Mouse (Mus musculus): Measurements from ENCODE around the gene Wasf2.

DNA sequence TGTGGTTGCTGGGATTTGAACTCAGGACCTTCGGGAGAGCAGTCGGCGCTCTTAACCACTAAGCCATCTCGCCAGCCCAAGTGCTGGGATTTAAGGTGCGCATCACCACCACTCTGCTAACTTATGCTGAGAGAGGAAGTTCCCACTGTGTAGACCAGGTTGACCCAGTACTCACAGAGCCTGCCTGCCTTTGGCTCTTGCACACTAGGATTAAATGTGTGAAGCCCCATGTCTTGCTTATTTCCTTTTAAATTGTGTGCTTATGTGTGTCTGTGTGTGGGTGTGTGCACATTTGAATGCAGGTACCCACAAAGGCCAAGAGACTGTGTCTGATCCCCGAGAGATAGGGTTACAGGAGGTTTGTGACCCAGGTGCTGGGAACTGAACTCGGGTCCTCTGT lies 23.6 kb upstream of the Wasf2 start:
- TF ChIP-seq CTCF (IDR thresholded peaks at IDR 0.05), result no peak
- TF ChIP-seq EP300 (IDR thresholded peaks at IDR 0.05; ENCODE audit: insufficient read depth, low read depth, low read length), result no peak

Measured in heart, adult 2 months (tissue).